Mouse (Mus musculus) heart, adult 2 months (tissue): ENCODE measurements at regions not wholly inside any gene's neighbourhood (a gene's known extent, or its start where the extent isn't known, plus 50 kb on each side); places are given as distances from the start of the nearest gene placed in this dataset.
A peak's percentile ranks its signal among the peaks of the same experiment; 100 is the strongest.

ENCODE experiments used
- CTCF ChIP-seq: fragments of 200-600 bp; IDR thresholded peaks from 2 replicates; pipeline ENCODE4 v1.8.1; 2022; ENCODE audit warnings: antibody characterized with exemption, mild to moderate bottlenecking, moderate library complexity
- POLR2A ChIP-seq: fragments of 200-500 bp; IDR thresholded peaks from 2 replicates; pipeline ENCODE4 v1.6.1; 2011; ENCODE audit warnings: mild to moderate bottlenecking, low read depth, low read length, control low read depth; ENCODE audit not compliant: insufficient read depth

GRCm38 (mm10) chr10:102866920-102867319, 163.1 kb downstream of the Alx1 start:
- TF ChIP-seq CTCF, result peak; percentile 70
- TF ChIP-seq POLR2A, result no peak
